Mouse (Mus musculus) granulocyte monocyte progenitor cell, adult 5-6 weeks (primary cell): ENCODE measurements at regions not wholly inside any gene's neighbourhood (a gene's known extent, or its start where the extent isn't known, plus 50 kb on each side); places are given as distances from the start of the nearest gene placed in this dataset.

Experiments used
- ATAC-seq: replicated peaks from 2 replicates; pipeline ENCODE4 v1.8.0; 2016; ENCODE audit warnings: mild to moderate bottlenecking, moderate TSS enrichment, inconsistent platforms; ENCODE audit not compliant: poor library complexity, severe bottlenecking

DNA sequence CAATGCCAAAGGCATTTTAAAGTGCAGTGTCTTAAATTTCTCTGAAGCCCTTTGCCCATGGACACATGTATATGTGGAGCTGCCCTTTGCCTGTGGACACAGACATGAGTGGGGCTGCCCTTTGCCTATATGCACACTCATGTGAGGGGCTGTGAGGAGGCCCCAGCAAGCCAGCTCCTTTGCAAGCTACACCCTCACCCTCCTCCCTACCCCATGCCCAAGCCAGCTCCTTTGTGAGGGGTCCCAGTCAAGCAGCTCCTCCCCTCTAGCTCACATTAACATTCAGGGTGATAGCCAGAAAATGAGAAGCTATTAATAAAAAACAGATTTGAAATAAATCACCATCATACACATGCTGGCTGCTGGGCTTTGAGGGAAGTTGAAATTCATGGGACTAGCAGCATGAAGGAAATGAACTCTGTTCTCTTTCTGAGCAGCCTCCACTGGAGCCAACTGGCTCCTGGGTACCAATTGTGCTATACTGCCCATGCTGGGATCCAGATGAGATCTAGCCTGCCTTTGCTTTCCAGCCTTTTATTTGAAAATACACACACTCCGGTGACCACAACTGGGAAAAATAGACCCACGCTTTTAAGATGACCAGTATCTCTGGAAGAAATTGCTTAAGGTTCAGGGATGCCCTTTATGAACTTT is 151.4 kb downstream of the Abcc12 start:
- ATAC-seq: no peak

DNA sequence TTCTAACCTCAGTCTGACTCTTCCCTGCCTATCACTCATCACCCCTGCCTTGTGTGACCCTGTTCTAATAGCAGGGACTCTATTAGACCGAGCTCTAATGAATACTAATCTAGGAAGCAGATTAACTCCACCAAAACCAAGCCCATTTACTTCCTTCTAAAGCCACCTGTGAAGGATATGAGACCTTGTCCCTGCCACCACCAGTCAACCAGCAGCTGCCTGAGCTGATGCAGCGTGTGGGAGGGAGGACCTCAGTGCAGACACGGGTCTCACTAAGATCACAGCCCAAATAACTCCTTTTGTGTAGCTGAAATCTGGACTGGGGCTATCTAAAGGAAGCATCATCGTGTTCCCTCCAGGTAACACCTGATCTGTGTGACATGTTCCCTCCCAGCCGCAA is 152.4 kb downstream of the Abcc12 start:
- ATAC-seq: no peak

DNA sequence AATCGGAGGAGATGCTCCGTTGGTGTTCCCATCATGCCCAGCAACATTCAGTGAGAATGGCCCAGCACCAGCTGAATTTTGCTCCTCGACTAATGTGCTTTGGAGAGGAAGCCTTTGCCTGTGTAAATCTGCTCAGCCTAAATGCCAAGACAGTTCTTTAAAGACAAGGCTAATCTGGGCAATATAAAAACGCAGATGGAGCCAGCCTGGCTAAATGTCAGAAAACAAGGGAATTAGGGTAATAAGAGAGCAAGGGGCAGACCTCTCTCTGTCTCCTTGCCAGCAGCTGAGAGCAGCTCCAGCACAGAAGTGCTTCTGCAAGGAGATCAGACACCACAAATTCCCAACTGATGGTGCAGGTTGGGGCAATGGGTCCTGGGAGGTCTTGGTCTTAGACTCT is 154.4 kb downstream of the Abcc12 start:
- no peak for ATAC-seq

DNA sequence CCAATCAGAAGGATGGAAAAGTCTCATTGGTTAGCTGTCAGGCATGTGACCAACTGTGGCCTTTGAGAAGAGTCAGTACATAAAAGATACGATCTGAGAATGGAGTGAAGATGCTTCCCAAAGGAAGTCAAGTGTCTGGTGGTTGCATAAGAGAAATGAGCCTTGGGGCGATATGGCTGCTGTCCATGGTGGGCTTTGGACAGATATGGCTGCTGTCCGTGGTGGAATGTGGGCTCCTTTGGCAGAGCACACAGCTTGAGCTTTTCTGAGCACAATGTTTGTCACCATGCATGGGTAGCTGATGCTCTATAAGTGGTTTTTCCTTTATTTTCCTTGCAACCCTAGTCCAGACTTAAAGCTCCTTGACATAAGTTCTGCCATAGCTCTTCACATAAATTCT is 155.1 kb downstream of the Abcc12 start:
- ATAC-seq: no peak

DNA sequence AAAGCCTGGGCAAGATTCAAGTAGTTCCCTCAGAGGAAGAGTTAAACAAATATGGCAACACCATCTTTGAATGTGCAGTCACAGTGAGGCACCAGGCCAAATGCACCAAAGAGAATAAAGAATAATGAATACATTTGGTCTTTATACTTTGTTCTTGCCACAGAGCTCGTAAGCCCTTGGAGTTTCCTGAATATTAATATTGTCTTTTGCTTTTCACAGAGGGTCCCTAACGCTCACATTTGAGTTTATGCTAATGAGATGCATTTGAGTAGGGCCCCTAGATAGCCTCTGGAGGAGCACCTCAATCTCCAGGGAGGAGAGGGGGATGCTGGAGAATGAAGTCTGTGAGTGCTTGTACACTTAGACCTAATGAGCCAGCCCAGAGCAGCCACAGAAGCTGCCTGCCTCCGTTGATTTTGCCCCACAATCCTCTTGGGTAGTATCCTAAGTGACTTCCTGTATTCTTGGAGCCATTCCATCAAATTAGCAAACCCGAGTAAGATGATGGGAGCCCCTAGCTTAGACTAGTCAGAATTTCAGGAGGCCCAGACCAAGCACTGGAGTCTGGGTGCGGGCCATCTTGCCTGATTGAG is 161.3 kb downstream of the Abcc12 start:
- no peak for ATAC-seq

DNA sequence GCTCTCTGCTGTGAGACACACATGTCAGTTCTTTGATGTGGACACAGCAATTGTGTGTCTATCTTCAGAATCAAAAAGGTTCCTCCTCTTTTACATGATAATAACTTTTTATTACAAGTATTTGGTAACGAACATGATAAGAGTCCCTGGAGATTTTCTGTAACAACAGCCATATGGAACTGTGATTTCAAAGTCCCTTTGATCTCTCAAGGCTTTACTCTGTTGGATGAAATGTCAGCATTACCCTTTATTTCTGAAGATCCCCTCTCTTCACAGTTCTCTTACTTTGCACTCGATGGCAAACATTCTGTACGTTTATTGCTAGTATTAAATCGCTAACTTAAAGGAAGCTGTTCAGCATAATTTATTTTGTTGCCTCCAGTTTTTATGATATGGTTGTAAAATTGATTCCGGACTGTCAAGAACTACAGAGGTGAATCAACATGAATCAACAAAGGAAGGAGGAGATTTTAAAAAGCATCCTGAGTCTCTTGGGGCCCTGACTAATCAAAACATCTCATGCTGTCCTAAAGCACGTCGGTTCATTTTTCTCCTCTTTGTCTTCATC is 162.0 kb downstream of the Abcc12 start:
- ATAC-seq: no peak

DNA sequence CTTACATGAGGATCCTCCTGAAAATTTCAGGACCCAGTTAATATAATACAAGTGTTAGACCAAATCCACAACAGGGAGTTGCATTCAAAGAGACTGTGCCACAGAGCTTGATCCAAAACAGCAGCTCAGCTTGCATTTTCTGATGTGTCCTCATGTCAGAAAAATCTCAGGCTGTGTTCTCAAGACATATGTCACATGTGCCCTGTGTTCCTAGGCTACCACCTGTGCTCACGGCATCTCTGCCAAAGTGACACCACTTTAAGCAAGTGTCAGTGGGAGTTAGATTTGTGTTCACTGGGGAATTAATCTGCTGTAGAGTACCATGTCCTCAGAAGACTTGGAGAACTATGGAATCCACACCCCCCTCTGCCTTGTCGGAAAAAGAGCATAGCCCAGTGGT is 165.3 kb downstream of the Abcc12 start:
- ATAC-seq: no peak

DNA sequence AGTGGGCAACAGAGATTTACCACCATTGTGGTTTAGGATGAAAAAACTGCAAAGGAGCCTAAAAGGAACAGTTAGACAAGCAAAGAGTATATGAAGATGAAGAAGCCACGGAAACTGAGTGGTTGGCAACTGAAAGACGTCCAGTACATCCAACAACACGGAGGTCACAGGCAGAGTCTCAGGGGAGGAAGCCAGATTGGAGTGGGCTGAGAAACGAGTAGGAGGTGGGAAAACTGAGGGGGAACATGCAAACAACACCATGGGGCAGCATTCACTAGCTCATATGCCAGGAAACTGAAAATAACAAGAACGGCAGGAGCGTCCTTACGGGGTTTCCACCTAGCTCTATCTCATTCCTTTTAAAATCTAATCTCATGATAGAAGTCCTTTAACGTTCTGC is 169.3 kb downstream of the Abcc12 start:
- ATAC-seq: no peak

DNA sequence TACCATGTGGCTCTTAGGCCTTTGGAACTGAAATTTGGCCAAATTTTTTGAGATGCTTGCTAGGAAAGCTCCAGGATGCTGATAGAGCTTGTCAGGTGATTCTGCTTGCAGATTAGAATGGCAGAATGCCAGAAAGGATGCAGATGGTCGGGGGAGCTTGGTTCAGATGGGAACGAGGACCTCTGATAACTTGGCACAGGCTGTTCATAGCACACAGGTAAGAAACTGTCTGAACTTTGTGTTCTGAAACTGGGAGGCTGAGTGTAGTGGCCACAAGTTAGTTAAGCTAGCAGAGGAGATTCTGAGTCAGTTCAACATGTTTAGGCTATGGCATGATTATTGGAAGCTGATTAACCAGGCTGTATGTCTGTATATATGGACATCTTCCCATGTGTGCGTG is 174.3 kb downstream of the Abcc12 start:
- ATAC-seq: no peak

DNA sequence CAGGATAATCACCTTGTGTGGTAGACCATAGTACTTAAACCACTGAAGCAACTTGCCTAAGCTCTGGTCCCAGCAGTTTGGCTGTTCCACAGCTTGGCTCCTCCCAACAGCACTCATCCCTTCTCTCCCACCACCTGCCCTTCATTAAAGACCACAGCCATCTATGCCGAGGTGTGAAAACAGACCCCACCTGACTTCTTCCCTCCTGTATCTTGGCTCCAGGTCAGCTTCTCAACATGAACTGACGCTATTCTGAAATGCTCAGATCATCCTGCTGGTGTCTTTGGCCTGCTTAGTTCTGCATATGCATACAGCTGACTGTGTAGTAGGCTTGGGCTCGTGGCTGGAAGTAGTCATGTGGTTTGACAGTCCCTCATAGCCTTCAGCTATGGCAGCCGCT is 177.1 kb downstream of the Abcc12 start:
- no peak for ATAC-seq

DNA sequence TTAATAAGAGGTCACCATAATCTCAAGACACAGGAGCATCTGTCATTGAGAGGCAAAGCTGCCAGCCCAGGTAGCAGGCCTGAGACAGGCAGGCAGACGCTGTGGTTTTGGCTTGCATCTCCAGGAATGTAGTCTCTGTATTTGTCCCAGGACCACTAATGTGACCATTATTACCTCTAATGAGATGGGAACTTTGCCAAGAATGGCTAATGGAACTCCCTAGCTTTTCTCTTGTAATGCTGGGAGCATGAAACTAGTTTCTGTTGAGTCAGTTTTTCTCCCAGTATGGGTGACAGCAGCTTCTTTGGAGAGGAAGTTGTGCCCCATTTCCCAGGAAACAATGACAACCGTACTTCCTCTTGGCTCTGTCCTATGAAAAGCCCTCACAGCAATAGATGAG is 178.5 kb downstream of the Abcc12 start:
- no peak for ATAC-seq

DNA sequence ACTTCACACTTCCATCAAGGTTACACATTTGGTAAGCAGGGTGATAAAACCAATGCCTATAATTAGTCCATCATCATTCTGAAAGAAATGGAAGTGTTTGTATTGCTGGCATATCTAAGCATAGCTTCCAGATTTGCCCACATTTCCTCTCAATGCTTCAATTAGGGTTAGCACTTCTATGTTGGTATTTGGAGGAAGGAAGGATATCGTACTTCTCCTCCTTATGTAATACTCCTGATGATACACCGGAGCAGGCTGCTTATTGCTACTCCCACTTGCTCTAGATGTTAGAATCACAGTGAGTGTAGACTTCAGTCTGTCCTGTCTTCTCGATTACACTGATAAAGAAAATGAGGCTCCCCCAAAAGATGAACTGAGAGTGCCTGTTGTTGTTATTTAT is 185.4 kb downstream of the Abcc12 start:
- ATAC-seq: no peak

DNA sequence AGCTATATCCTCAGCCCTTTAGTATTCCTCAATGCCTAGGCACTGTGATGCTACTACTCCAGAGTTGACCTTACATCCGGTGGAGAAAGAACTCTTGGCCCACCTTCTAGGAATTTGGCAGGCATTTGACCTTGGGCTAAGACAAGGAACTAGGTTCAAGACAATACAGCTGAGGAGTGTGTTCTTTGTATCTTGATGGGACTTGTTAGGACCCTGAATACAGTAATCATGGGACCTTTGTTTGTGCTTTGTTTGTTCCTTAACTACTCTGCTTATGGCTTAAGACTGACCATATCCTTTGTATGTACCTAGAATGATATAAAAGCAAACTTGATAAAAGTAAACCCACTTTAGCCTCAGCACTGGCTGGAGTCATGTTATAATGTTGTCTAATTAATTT is 186.7 kb downstream of the Abcc12 start:
- no peak for ATAC-seq

DNA sequence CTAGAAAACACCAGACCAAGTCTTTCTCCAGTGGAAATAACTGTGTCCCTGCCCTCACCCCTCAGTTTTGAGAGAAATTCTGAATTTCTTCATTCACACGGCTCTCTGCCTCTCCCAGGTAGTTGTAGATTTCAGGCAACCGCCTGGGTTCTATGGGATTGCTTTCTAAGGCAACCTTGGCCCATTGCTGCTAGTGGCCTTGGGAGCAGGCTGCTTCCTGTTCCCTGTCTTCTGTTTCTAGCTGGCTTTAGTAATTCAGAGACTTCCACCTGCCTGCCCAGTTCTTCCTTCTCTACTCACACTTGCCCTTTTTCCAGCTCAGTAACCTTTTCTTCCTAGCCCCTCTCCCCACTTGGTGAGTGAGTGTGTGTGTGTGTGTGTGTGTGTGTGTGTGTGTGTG is 187.1 kb downstream of the Abcc12 start:
- no peak for ATAC-seq

DNA sequence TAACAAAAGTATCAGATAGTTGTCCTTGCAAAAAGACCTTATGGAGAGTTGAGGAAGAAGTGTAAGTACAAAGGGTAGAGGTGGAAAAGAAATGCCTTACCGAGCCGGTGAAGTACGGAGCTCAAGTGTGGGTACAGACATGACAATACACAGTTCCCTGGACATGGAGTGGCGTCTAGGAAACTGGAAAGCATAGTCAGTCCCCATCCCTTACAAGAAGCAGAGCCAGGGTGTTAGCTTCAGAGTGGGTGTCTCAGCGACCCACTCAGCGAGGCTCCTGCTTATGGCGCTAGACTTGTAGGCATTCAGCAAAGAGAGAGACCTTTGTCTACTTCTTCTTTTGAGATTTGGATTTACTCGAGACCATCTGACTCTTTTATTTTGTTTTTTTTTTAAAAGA is 189.8 kb downstream of the Abcc12 start:
- no peak for ATAC-seq

DNA sequence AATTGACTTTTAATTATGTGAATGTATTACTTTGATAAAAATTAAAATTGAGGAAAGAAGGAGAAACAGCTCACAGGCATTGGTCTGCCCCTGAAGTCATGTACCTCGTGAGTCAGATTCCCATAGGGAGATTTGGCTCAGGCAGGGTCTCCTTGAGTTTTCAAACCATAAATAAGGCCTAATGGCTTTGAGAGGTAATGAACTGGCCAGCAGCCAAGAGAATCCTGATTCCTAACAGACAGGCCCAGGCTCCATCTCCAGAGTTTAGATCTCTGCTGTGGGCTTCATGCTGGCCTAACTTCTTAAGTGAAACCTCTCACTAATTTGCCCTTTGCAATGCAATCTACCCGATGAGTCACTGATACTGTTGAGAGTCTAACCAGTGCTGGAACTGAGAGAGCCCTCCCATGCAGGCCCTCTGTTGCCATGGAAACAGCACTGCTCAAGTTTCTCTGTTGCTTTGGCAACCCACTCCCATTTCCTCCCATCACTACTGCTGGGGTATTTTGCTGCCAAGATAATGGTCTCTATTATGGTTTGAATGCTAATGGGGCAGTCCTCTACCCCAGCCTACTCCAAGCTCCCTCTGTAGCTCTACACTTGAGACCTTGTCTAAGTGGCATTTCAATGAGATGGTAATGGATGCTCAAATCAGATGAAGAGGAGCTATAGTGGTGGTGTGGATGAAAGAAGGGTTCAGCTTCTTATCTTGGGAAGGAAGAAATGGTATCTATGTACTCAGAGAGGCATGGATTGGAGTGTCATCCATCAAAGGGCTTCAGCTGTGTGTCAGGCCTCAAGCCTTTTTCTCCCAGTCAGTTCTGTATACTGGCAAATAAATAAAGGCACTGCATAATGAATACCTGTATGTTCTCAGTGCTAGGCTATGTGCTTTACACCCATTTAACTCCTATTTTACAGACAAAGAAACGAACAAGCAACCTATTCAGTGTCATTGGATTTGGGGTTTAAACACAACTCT is 190.5 kb downstream of the Abcc12 start:
- ATAC-seq: no peak

DNA sequence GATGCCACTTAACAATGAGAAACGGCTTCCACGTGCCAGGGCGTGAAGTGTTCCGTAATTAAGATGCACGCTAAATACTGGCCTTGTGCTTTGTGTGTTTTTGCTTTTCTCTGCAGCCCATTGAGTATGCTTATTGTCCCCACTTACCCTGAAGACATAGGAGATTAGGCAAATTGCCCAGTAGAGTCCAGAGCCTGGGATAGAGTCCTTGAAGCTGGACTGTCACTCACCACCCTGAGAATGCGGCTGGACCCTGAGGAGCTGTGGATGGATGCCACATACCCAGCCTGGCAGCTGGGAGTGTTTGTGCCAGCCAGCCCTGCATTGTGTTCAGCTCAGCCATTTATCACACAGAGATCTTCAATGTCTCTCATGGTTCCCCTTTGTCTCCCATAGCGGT is 195.2 kb downstream of the Abcc12 start:
- no peak for ATAC-seq

DNA sequence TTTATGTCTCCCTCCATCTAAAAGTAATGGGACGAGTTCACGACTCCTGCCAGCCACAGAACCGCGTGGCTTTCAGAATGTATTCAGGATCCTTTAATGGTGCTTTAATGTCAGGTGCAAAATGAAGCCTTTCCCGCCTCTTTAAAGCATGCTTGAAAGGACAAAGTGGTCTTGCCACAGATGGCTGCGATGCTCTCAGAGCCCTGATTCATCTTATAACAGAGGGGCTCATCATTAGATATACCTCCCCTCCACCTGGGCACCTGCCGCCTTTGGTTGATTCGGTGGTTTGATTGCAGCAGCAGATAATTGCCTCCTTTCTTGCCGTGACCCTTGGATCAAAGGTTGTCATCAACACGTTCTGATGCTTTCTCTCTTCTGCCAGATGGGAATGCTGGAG is 198.5 kb downstream of the Abcc12 start:
- no peak for ATAC-seq

DNA sequence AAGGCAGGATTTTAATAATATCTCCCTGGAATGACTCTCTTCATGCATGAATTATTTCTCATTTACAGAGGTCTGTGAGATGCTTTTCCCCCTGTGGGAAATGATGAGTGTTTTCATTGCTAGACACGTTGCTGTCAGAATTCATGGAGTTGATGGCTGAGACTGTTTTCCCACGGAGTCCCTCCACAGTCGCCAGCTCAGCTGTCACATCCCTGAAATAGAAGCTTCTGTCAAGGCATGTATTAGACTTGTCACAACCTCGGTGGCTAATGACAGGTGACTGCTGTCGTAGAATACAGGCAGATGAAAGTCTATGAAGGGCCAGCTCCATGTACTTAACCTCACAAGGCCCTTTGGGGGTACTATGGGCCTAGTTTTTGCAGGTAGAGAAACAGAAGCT is 212.4 kb downstream of the Abcc12 start:
- ATAC-seq: no peak

DNA sequence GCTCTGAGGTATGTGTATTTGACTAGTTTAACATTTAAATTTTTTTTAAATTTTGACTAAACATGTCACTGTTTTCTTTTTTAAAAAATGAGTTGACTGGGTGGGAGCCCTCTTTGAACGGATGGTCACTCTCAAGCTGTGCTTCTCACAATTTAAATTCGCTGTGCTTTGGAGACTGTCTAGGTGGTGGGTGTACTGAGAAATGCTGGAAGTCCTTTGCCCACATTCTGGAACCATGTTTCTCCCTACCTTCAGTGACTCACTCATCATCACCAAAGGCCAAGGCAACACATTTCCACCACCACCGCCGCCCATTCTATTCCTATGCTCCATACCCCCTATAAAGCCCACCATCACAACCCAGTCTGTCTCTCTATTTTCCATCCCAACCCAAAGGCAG is 213.8 kb downstream of the Abcc12 start:
- no peak for ATAC-seq

DNA sequence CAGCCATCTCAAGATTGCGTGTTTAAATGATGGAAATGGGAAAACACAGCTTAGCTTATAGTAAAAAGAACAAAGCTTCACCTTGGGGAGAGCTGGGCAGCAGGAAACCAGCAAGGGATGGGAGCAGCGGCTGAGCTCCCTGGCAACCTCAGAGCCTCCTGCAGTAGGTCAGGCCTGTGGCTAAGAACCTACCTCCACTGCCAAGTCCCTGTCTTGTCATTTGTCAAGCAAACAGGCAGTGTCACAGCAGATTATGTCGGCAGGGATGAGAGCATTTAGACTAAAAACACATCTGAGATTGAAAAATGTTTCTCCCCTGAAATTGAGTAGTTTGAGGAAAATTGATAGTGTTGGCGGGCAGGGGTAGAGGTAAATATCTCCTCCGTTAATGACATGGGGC is 214.8 kb downstream of the Abcc12 start:
- ATAC-seq: no peak
